Mouse (Mus musculus) erythroblast, embryonic 14.5 days (primary cell): Measurements from ENCODE around the gene H2al1f.

Source experiments
- GATA1 ChIP-seq: IDR thresholded peaks from 2 replicates; pipeline ENCODE4 v1.6.1; 2012; ENCODE audit warnings: low read length, inconsistent platforms, mixed read lengths
- TAL1 ChIP-seq: IDR thresholded peaks from 3 replicates; pipeline ENCODE4 v1.6.1; 2012; ENCODE audit warnings: low read length, inconsistent platforms, mixed read lengths

DNA sequence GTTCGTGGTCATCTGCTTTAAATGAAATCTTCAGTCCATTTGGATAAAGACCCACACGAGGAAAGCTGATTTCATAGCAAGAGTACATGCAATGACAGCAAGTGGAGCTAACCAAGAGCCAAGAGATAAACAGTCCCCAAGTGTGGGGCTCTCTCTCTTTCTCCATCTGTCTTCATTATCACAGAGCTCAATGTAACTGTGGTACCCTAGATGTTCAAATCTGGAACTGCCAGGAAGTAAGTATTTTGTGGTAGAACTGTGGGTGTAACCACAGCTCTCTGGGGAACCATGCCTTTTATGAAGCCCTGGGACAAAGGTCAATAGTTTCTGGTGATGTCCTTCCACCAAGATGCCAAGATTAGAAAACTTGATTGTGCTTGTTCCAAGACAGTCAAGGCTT lies 34.2 kb upstream of the H2al1f start:
- TF ChIP-seq GATA1 = no peak
- no peak for TF ChIP-seq TAL1
